Mouse (Mus musculus) forebrain, postnatal 0 days (tissue): ENCODE measurements around the gene Nkain2. TPM values are rescaled to one million over a fixed set of nuclear protein-coding genes. Genes with fewer than 3 reads are reported as not detected.

ENCODE experiments used
- ATAC-seq: fragments of 200-750 bp; cut with Nextera tagmentation; 2 replicates; pipeline ENCODE4 v1.8.0; 2017; ENCODE audit warnings: mild to moderate bottlenecking, moderate library complexity
- DNase-seq: peaks from one replicate; pipeline ENCODE4 v3.0.0-alpha.2; 2015
- H3K27ac ChIP-seq: fragments of 300-500 bp; sonication (generic); 2 replicates; pipeline ENCODE4 v1.5.1; 2014; ENCODE audit warnings: low read depth, mild to moderate bottlenecking, antibody characterized with exemption, low read length, moderate library complexity, mixed read lengths
- H3K27me3 ChIP-seq: fragments of 300-500 bp; sonication (generic); 2 replicates; pipeline ENCODE4 v1.6.1; 2014; ENCODE audit warnings: mild to moderate bottlenecking, low read length, mixed read lengths; ENCODE audit not compliant: insufficient read depth
- H3K36me3 ChIP-seq: fragments of 300-500 bp; sonication (generic); 2 replicates; pipeline ENCODE4 v1.6.1; 2014; ENCODE audit warnings: mild to moderate bottlenecking, moderate library complexity; ENCODE audit not compliant: insufficient read depth
- H3K4me1 ChIP-seq: fragments of 300-500 bp; sonication (generic); 2 replicates; pipeline ENCODE4 v1.6.1; 2014; ENCODE audit warnings: antibody characterized with exemption; ENCODE audit not compliant: insufficient read depth
- H3K4me2 ChIP-seq: fragments of 300-500 bp; sonication (generic); 2 replicates; pipeline ENCODE4 v1.6.1; 2014; ENCODE audit warnings: low read depth, mild to moderate bottlenecking, moderate library complexity
- H3K4me3 ChIP-seq: fragments of 300-500 bp; sonication (generic); 2 replicates; pipeline ENCODE4 v1.5.1; 2014; ENCODE audit warnings: low read depth, low read length, mixed read lengths
- H3K9ac ChIP-seq: fragments of 300-500 bp; sonication (generic); 2 replicates; pipeline ENCODE4 v1.6.1; 2014; ENCODE audit warnings: mild to moderate bottlenecking
- H3K9me3 ChIP-seq: fragments of 300-500 bp; sonication (generic); 2 replicates; pipeline ENCODE4 v1.6.1; 2016; ENCODE audit warnings: low read length
- CTCF ChIP-seq: sonication (generic); IDR thresholded peaks from 2 replicates; pipeline ENCODE4 v1.5.1; 2016; ENCODE audit warnings: antibody characterized with exemption, control low read depth, low read depth
- whole genome bisulfite sequencing: fragments of 180-500 bp; shearing (Covaris S2); extraction: QIAGEN DNeasy Blood & Tissue Kit; methylation state at CpG from one replicate; pipeline ENCODE4 v1.1.7; 2014; 5-methylcytosine and 5-hydroxymethylcytosine counted together
- polyA plus RNA-seq: library from polyadenylated mRNA; unstranded; fragments of >200 nt; fragmentation: Nextera tagmentation; extraction: Ambion mirVana; gene quantifications from 2 replicates; pipeline ENCODE4 v1.2.1, GENCODE M21; 2015
- total RNA-seq: library from RNA; depleted of rRNA; stranded (reverse); fragments of >200 nt; gene quantifications from 2 replicates; pipeline ENCODE4 v1.2.3, GENCODE M21; 2014

The Nkain2 gene
- total and polyA plus RNA-seq, 2 experiments from 2014 or later: 24.7 to 90.1 TPM

- no peaks in the 10 kb centered on the region for H3K4me1 ChIP-seq
- TF ChIP-seq CTCF: no peak
- DNase-seq (no peak), ATAC-seq (no peak)
- no peak overlapping the region for H3K27ac ChIP-seq
- WGBS: 62% methylated on average over 2 of the region's 2 CpGs
- no peaks in the 10 kb centered on the region for H3K9me3 ChIP-seq
- no peaks in the 10 kb centered on the region for H3K36me3 ChIP-seq
- no peak overlapping the region for H3K9ac ChIP-seq
- no peak overlapping the region for H3K4me3 ChIP-seq
- no peak overlapping the region for H3K4me2 ChIP-seq
- H3K27me3 ChIP-seq: no peaks in the 10 kb centered on the region
Measured at GRCm38 (mm10) chr10:32696661-32697060, 193.6 kb downstream of the Nkain2 start.

GRCm38 (mm10) chr10:32684548-32684947, 205.7 kb downstream of the Nkain2 start:
- H3K36me3 ChIP-seq: no peaks in the 10 kb centered on the region
- no peak overlapping the region for H3K27ac ChIP-seq
- TF ChIP-seq CTCF: no peak
- no peaks in the 10 kb centered on the region for H3K27me3 ChIP-seq
- H3K4me2 ChIP-seq: no peak overlapping the region
- no peak overlapping the region for H3K9ac ChIP-seq
- ATAC-seq: no peak
- no peak for DNase-seq
- H3K4me3 ChIP-seq: no peak overlapping the region
- H3K9me3 ChIP-seq: no peaks in the 10 kb centered on the region
- no peaks in the 10 kb centered on the region for H3K4me1 ChIP-seq

GRCm38 (mm10) chr10:32640256-32640655, 250.0 kb downstream of the Nkain2 start:
- Histone ChIP-seq H3K36me3 (no peaks in the 10 kb centered on the region), H3K4me1 (no peaks in the 10 kb centered on the region), H3K4me2 (no peak overlapping the region), H3K9me3 (no peaks in the 10 kb centered on the region), H3K27ac (no peak overlapping the region), H3K4me3 (no peak overlapping the region), H3K27me3 (no peaks in the 10 kb centered on the region), H3K9ac (no peak overlapping the region)
- ATAC-seq (no peak), DNase-seq (no peak)
- WGBS: 74% methylated on average over 3 of the region's 3 CpGs
- no peak for TF ChIP-seq CTCF

- H3K9me3 ChIP-seq: no peaks in the 10 kb centered on the region
- no peak overlapping the region for H3K27ac ChIP-seq
- ATAC-seq: no peak
- no peak for DNase-seq
- H3K27me3 ChIP-seq: no peaks in the 10 kb centered on the region
- no peaks in the 10 kb centered on the region for H3K36me3 ChIP-seq
- H3K9ac ChIP-seq: no peak overlapping the region
- TF ChIP-seq CTCF: no peak
- H3K4me3 ChIP-seq: no peak overlapping the region
- no peak overlapping the region for H3K4me2 ChIP-seq
- H3K4me1 ChIP-seq: no peaks in the 10 kb centered on the region
Measured at GRCm38 (mm10) chr10:32639173-32639572, 251.1 kb downstream of the Nkain2 start.

- H3K9ac ChIP-seq: no peak overlapping the region
- no peak overlapping the region for H3K4me2 ChIP-seq
- ATAC-seq (no peak), DNase-seq (no peak)
- H3K9me3 ChIP-seq: no peaks in the 10 kb centered on the region
- TF ChIP-seq CTCF: no peak
- no peaks in the 10 kb centered on the region for H3K36me3 ChIP-seq
- H3K27me3 ChIP-seq: no peaks in the 10 kb centered on the region
- no peak overlapping the region for H3K4me3 ChIP-seq
- WGBS: 92% methylated on average over 2 of the region's 2 CpGs
- H3K27ac ChIP-seq: no peak overlapping the region
- no peaks in the 10 kb centered on the region for H3K4me1 ChIP-seq
Measured at GRCm38 (mm10) chr10:32631043-32631442, 259.2 kb downstream of the Nkain2 start.

- ATAC-seq: no peak; the same call in 1 of the 2 replicates
- no peak for TF ChIP-seq CTCF
- no peak overlapping the region for H3K4me2 ChIP-seq
- no peaks in the 10 kb centered on the region for H3K27me3 ChIP-seq
- DNase-seq: no peak
- no peaks in the 10 kb centered on the region for H3K4me1 ChIP-seq
- no peak overlapping the region for H3K27ac ChIP-seq
- no peak overlapping the region for H3K4me3 ChIP-seq
- no peaks in the 10 kb centered on the region for H3K9me3 ChIP-seq
- no peaks in the 10 kb centered on the region for H3K36me3 ChIP-seq
- no peak overlapping the region for H3K9ac ChIP-seq
Measured at GRCm38 (mm10) chr10:32604448-32604847, 285.8 kb downstream of the Nkain2 start.

- no peaks in the 10 kb centered on the region for H3K9me3 ChIP-seq
- no peak overlapping the region for H3K4me3 ChIP-seq
- no peak overlapping the region for H3K4me2 ChIP-seq
- no peaks in the 10 kb centered on the region for H3K4me1 ChIP-seq
- ATAC-seq (no peak), DNase-seq (no peak)
- no peaks in the 10 kb centered on the region for H3K27me3 ChIP-seq
- no peak for TF ChIP-seq CTCF
- H3K27ac ChIP-seq: no peak overlapping the region
- 69% methylated on average over 4 of the region's 4 CpGs for WGBS
- H3K9ac ChIP-seq: no peak overlapping the region
- no peaks in the 10 kb centered on the region for H3K36me3 ChIP-seq
Measured at GRCm38 (mm10) chr10:32602798-32603197, 287.5 kb downstream of the Nkain2 start.

GRCm38 (mm10) chr10:32594998-32595397, 295.3 kb downstream of the Nkain2 start:
- ATAC-seq (no peak), DNase-seq (no peak)
- Histone ChIP-seq H3K4me3 (no peak overlapping the region), H3K27ac (no peak overlapping the region), H3K4me1 (no peaks in the 10 kb centered on the region), H3K9ac (no peak overlapping the region), H3K36me3 (no peaks in the 10 kb centered on the region), H3K4me2 (no peak overlapping the region), H3K9me3 (no peaks in the 10 kb centered on the region), H3K27me3 (no peaks in the 10 kb centered on the region)
- no peak for TF ChIP-seq CTCF
- 84% methylated on average over 2 of the region's 2 CpGs for WGBS
